Mouse (Mus musculus): ENCODE results near the gene Pnp2.
A peak's percentile ranks its signal among the peaks of the same experiment; 100 is the strongest.
"Not testable (repeated sequence)": the region's sequence is repeated elsewhere in the genome, so short reads cannot be mapped to it uniquely, and the experiment has no call there.

The Pnp2 gene

GRCm38 (mm10) chr14:50955942-50956508 lies at the start of gene Pnp2:
TSS of gene Pnp2 (plus strand) at chr14:50955992.
- peak; percentile 72 for DNase-seq

- DNase-seq: no peak
Measured at GRCm38 (mm10) chr14:50908126-50908525, 47.7 kb upstream of the Pnp2 start.

GRCm38 (mm10) chr14:50911356-50911755 lies 44.4 kb upstream of the Pnp2 start:
- DNase-seq: no peak

GRCm38 (mm10) chr14:50923437-50923836 lies 32.4 kb upstream of the Pnp2 start:
- DNase-seq: not testable (repeated sequence)

- DNase-seq: peak; percentile 98
Measured at GRCm38 (mm10) chr14:50924281-50925064, 31.3 kb upstream of the Pnp2 start, which contains the start of the genes Osgep and Apex1. TSS of gene Osgep (minus strand) at chr14:50924893. TSS of gene Apex1 (plus strand) at chr14:50924968.

- no peak for DNase-seq
Measured at GRCm38 (mm10) chr14:50925111-50925920, 30.5 kb upstream of the Pnp2 start.

- no peak for DNase-seq
Measured at GRCm38 (mm10) chr14:50927366-50927765, 28.4 kb upstream of the Pnp2 start.

- no peak for DNase-seq
Measured at GRCm38 (mm10) chr14:50929951-50930350, 25.8 kb upstream of the Pnp2 start.

DNA sequence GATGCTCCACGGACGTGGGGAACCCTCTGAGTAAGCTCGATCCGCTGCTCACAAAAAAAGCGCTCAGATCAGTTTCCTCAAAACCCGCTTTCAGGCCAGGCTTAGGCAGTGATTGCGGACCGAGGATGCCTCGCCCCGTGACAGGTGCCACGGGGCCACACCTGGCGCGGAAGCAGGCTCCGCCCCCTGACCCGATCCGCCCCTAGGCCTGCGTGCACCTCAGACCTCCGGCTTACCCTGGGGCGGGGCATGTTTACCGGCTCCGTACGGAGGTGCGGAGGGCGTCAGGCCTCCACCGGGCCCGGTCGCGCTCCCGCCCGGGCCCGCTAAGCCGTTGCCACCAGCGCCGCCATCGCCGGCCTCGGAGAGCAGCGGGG lies 25.4 kb upstream of the Pnp2 start:
- peak; percentile 77 for DNase-seq

DNA sequence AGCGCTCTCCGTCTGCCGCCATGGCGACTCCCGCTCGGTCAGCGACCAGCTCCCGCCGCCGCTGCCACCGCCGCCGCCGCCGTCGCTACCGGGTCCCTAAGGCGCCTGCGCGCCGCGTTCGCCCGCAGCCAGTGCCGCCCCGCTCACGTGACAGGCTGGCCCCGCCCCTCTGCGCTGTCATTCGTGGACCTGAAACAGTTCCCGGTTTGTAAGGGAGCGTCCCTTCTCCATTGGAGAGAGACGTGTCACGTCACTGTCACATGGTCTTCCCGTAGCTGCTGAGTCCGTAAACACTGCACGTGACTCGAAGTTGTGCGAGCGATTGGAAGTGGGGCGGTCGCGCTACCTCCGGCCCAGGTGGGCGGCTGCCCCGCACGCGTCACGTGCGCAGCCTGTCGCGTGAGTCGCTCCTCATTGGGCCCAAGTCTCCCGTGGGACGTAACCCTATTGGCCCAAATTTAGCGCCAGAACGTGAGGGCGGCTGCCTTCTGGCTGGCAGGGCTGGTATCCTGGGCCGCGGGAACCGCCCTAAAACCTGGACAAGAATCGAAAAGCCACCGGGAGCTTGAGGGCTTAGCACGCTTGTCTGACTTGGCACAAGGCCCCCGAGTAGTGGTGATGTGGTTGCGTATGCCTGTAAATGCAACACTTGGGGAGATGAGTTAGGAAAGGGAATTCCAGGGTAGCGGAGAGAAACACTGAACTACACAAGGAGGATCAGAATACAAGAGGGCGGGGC lies 24.9 kb upstream of the Pnp2 start, which contains the start of the genes Pip4p1 and Pnp:
TSS of gene Pip4p1 (minus strand) at position 103 of the 739 bp plus-strand sequence.
TSS of gene Pnp (plus strand) at position 329 of the 739 bp plus-strand sequence.
- peak; percentile 100 for DNase-seq

DNA sequence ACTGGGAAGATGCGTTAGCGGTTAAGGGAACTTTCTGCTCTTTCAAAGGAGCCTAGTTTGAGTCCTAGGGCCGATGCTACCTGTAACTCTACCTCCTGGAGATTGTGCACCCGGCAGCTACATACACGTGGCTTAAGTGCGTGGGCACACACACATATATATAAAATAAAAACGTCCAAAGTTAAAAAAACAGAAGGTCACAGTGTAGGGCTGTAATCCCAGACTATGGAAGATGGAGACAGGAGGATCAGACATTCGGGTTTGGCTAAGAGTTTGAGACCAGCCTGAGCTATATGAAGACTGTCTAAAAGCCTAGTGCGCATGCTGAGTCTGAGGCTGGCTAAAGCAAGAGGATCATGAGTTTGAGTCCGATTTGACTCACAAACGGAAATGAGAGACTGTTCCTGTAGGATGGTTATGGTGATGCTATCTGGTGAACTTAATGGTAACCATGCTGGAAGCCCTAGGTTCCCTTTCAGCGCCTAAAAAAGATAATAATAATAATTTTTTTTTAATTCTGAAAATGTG lies 24.2 kb upstream of the Pnp2 start:
- no peak for DNase-seq

GRCm38 (mm10) chr14:50936649-50937048 lies 19.1 kb upstream of the Pnp2 start:
- DNase-seq: no peak

DNA sequence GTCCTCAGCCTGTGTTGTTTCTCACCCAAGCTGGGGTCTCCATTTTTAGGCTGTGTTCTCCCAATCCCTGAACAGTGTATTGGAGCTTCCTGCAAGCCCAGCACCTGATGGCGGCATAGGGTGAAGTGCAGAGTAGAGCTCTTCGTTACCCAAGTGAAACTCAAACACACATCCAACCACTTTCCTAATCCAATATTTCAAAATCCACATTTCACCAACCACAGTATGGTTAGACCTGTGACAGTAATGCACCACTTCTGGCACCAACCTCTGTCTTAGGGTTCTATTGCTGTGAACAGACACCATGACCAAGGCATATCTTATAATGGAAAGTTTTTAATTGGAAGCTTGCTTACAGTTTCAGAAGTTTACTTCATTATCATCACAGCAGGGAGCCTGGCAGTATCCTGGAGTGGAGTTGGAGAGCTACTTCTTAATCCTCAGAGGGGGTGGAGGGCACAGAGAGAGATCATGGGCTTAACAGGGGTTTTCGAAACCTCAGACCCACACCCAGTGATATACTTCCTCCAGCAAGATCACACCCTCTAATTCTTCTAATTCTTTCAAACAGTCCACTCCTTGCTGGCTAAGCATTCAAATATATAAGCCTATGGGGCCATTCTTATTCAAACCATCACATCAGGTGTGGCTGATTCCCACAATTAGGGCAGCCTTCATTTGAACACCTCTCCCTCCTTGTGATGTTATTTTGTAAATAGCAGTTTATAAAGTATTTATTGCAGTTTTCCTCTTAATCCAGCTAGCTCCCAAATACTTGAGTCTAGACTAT lies 17.5 kb upstream of the Pnp2 start:
- DNase-seq: no peak

DNA sequence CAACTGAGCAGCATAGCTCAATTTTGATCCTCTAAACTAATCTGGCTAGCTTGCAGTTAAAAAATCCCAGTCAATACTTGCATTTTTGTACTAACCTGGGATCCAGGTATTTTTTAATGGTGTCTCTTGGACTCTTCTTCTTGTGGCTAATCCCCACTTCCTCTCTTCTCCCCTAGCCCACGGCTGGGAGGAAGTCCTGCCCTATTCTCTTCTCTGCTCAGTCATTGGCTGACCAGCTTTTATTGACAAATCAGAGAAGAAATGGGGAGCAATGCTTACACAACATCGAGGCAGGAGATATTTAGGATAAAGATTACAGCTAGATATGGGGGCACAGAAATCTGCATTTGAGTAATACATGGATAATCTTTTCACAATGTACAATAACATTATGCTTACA lies 16.9 kb upstream of the Pnp2 start:
- no peak for DNase-seq

- DNase-seq: peak; percentile 95
Measured at GRCm38 (mm10) chr14:50943932-50944667, 11.7 kb upstream of the Pnp2 start, which contains the start of gene Gm49342. TSS of gene Gm49342 (plus strand) at chr14:50944517.

DNA sequence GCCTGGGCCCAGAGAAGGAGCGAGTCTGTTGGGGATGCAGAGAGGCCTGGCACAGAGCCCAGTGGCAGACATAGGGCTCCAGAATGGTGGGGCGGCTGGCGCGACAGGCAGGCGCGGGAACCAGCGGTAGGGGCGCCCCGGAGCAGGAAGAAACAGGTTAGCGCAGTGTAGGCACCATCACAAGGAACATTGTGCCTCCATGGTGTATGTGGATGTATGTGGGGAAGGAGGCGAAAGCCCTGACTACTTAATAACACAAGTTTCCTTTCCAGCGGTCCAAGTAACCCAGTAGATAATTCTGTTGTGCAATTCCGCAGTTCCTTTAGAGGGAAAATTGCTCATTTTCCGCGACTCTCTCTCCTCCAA lies 11.1 kb upstream of the Pnp2 start:
- not testable (repeated sequence) for DNase-seq

DNA sequence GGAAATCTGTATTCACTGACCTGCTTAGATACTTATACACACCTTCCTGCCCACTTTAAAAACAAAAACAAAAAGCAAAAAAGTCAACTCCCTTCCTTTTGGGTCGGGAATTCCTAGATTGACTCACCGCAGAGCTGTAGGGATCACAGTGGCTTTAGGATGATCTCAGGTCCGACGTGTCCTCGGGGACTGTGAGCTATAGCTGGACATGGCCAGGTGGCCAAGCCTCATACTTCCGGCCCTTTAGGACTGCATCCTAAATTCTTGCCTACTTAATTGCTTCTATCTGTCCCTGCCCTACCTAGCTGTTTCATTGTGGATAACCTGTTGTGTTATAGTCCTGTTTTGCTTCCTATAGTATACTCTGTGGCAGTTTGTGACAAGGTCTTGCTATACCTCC lies 10.7 kb upstream of the Pnp2 start:
- not testable (repeated sequence) for DNase-seq

DNA sequence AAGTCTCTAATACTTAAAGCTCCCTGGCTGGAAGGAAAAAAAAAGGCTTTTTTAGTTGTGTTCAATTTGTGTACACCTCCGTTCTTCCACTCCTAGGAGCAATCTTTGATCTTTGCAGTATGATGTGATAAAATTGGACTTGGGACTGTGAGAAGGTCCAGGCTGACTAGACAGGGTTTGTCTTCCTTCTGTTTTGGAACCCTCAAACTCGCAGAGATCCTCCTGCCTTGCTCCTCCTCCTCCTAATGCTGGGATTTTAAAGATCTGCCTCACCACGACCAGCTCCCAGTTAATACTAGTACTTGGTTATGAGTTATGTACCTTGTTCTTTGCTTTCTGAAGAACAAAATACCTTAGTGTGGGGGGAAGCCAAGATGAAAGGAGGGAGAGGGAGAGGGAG lies 10.3 kb upstream of the Pnp2 start:
- not testable (repeated sequence) for DNase-seq

DNA sequence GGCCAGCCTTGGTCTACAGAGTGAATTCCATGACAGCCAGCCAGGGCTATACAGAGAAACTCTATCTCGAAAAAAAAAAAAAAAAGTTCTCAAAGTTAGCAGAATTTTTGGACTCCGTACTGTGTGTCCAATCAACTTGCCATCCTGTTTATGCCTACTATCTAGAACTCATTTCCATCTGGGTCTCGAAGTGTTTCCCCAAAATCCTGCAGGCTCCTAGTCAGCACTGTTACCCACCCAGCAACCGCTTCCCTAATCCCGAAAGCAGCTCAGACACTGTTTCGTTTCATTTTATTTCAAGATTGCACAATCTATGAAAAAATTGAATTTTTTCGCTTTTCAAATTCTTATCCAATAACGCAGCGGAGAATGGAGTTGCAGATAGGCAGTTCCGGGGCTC lies 305 bp upstream of the Pnp2 start:
- DNase-seq: no peak

DNA sequence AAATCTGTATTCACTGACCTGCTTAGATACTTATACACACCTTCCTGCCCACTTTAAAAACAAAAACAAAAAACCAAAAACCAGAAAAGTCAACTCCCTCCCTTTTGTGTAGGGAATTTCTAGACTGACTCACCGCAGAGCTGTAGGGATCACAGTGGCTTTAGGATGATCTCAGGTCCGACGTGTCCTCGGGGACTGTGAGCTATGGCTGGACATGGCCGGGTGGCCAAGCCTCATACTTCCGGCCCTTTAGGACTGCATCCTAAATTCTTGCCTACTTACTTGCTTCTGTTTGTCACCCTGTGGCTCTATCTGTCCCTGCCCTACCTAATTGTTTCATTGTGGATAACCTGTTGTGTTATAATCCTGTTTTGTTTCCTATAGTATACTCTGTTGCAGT lies 932 bp downstream of the Pnp2 start:
- not testable (repeated sequence) for DNase-seq

- not testable (repeated sequence) for DNase-seq
Measured at GRCm38 (mm10) chr14:50957146-50957545, 1.4 kb downstream of the Pnp2 start.

All from kidney, postnatal 10 days (tissue).